Mouse (Mus musculus) neural tube, embryonic 15.5 days (tissue): ENCODE results near the gene Gm17079. TPM values are rescaled to one million over a fixed set of nuclear protein-coding genes. Genes with fewer than 3 reads are reported as not detected.
"Not testable (repeated sequence)": the region's sequence is repeated elsewhere in the genome, so short reads cannot be mapped to it uniquely, and the experiment has no call there.

Experiments
- ATAC-seq: fragments of 200-750 bp; cut with Nextera tagmentation; 2 replicates; pipeline ENCODE4 v1.8.0; 2017; ENCODE audit warnings: mild to moderate bottlenecking, moderate TSS enrichment, moderate library complexity; ENCODE audit not compliant: low FRiP score
- H3K27ac ChIP-seq: fragments of 300-500 bp; sonication (generic); replicated peaks from 2 replicates; pipeline ENCODE4 v1.5.1; 2015; ENCODE audit warnings: mild to moderate bottlenecking, inconsistent platforms
- H3K27me3 ChIP-seq: fragments of 300-500 bp; sonication (generic); replicated peaks from 2 replicates; pipeline ENCODE4 v1.6.1; 2015; ENCODE audit warnings: inconsistent platforms
- H3K36me3 ChIP-seq: fragments of 300-500 bp; sonication (generic); 2 replicates; pipeline ENCODE4 v1.6.1; 2015; ENCODE audit warnings: inconsistent platforms
- H3K4me1 ChIP-seq: fragments of 300-500 bp; sonication (generic); 2 replicates; pipeline ENCODE4 v1.6.1; 2015; ENCODE audit warnings: inconsistent platforms
- H3K4me2 ChIP-seq: fragments of 300-500 bp; sonication (generic); 2 replicates; pipeline ENCODE4 v1.6.1; 2015; ENCODE audit warnings: inconsistent platforms, mild to moderate bottlenecking, moderate library complexity
- H3K4me3 ChIP-seq: fragments of 300-500 bp; sonication (generic); replicated peaks from 2 replicates; pipeline ENCODE4 v1.5.1; 2015; ENCODE audit warnings: mild to moderate bottlenecking, inconsistent platforms
- H3K9ac ChIP-seq: fragments of 300-500 bp; sonication (generic); replicated peaks from 2 replicates; pipeline ENCODE4 v1.6.1; 2015; ENCODE audit warnings: mild to moderate bottlenecking, inconsistent platforms
- H3K9me3 ChIP-seq: fragments of 300-500 bp; sonication (generic); replicated peaks from 2 replicates; pipeline ENCODE4 v1.6.1; 2016; ENCODE audit warnings: inconsistent platforms
- WGBS: fragments of 180-500 bp; shearing (Covaris S2); methylation state at CpG from one replicate; pipeline ENCODE4 v1.1.7; 2015; ENCODE audit warnings: mixed read lengths; 5-methylcytosine and 5-hydroxymethylcytosine counted together
- polyA plus RNA-seq: library from polyadenylated mRNA; unstranded; fragments of >200 nt; fragmentation: Nextera tagmentation; extraction: Ambion mirVana; gene quantifications from 2 replicates; pipeline ENCODE4 v1.2.1, GENCODE M21; 2015

Gm17079 gene
- not detected in 2 replicates for polyA plus RNA-seq

GRCm38 (mm10) chr14:51695368-51695767 lies at the start of gene Gm17079:
Gene Gm17079 (minus strand): TSS chr14:51695468.
- H3K9ac ChIP-seq, ATAC-seq, H3K4me3 ChIP-seq, H3K9me3 ChIP-seq, H3K4me1 ChIP-seq, H3K4me2 ChIP-seq, H3K27me3 ChIP-seq, H3K27ac ChIP-seq, H3K36me3 ChIP-seq: not testable (repeated sequence)
- 92% methylated on average over 2 of the region's 2 CpGs for WGBS

- Histone ChIP-seq H3K27ac (no peak overlapping the region), H3K36me3 (no peaks in the 10 kb centered on the region), H3K9me3 (no peaks in the 10 kb centered on the region), H3K4me3 (peak overlapping the region; percentile 38), H3K27me3 (peaks cover 51% of the 10 kb centered on the region), H3K4me2 (peak overlapping the region; percentile 71), H3K4me1 (peaks cover 23% of the 10 kb centered on the region), H3K9ac (0 out of 2 replicates have a peak overlapping the region, but pooled peaks have one; percentile 10)
- WGBS, result under 1% methylated on average over 42 of the region's 42 CpGs
- ATAC-seq, result peak; percentile 28; the same call in 1 of the 2 replicates
These were observed 45.3 kb upstream of the Gm17079 start for GRCm38 (mm10) chr14:51740347-51741170.

GRCm38 (mm10) chr14:51739150-51739993 lies 44.1 kb upstream of the Gm17079 start:
- WGBS, result 2% methylated on average over 24 of the region's 24 CpGs
- H3K4me2 ChIP-seq, result peak overlapping the region; percentile 71
- no peak overlapping the region for H3K27ac ChIP-seq
- H3K4me3 ChIP-seq, result peak overlapping the region; percentile 32
- H3K27me3 ChIP-seq, result peaks cover 51% of the 10 kb centered on the region
- ATAC-seq, result no peak
- H3K9me3 ChIP-seq, result no peaks in the 10 kb centered on the region
- no peaks in the 10 kb centered on the region for H3K36me3 ChIP-seq
- peaks cover 23% of the 10 kb centered on the region for H3K4me1 ChIP-seq
- H3K9ac ChIP-seq, result no peak overlapping the region

- Histone ChIP-seq H3K9ac (no peak overlapping the region), H3K9me3 (no peaks in the 10 kb centered on the region), H3K36me3 (no peaks in the 10 kb centered on the region), H3K4me1 (peaks cover 23% of the 10 kb centered on the region), H3K4me3 (peak overlapping the region; percentile 32), H3K27ac (no peak overlapping the region), H3K4me2 (peak overlapping the region; percentile 62), H3K27me3 (peaks cover 51% of the 10 kb centered on the region)
- no peak for ATAC-seq
- WGBS, result 2% methylated on average over 29 of the region's 29 CpGs
These were observed 43.3 kb upstream of the Gm17079 start for GRCm38 (mm10) chr14:51738411-51739149.

- Histone ChIP-seq H3K36me3 (no peaks in the 10 kb centered on the region), H3K4me3 (no peak overlapping the region), H3K4me1 (peaks cover 23% of the 10 kb centered on the region), H3K9ac (no peak overlapping the region), H3K9me3 (no peaks in the 10 kb centered on the region), H3K4me2 (no peak overlapping the region), H3K27me3 (peaks cover 51% of the 10 kb centered on the region), H3K27ac (no peak overlapping the region)
- no peak for ATAC-seq
- WGBS, result 18% methylated on average over 12 of the region's 12 CpGs
These were observed 42.7 kb upstream of the Gm17079 start for GRCm38 (mm10) chr14:51737967-51738366.

- Histone ChIP-seq H3K27me3 (no peaks in the 10 kb centered on the region), H3K4me1 (no peaks in the 10 kb centered on the region), H3K4me2 (no peak within 1 kb of the TSS), H3K27ac (no peak within 1 kb of the TSS), H3K4me3 (no peak within 1 kb of the TSS), H3K9me3 (no peaks in the 10 kb centered on the region), H3K9ac (no peak within 1 kb of the TSS), H3K36me3 (no peaks in the 10 kb centered on the region)
- no peak for ATAC-seq
- WGBS, result 68% methylated on average over 1 of the region's 1 CpGs
These were observed 21.8 kb upstream of the Gm17079 start, which contains the start of gene Gm5800 for GRCm38 (mm10) chr14:51717083-51717482. Gene Gm5800 (minus strand): TSS chr14:51717183.

GRCm38 (mm10) chr14:51677269-51677668 lies 18.0 kb downstream of the Gm17079 start:
- no peak for ATAC-seq
- H3K9ac ChIP-seq, result no peak overlapping the region
- no peaks in the 10 kb centered on the region for H3K9me3 ChIP-seq
- H3K4me3 ChIP-seq, result no peak overlapping the region
- no peaks in the 10 kb centered on the region for H3K4me1 ChIP-seq
- H3K27ac ChIP-seq, result no peak overlapping the region
- WGBS, result 94% methylated on average over 5 of the region's 5 CpGs
- H3K27me3 ChIP-seq, result no peaks in the 10 kb centered on the region
- no peaks in the 10 kb centered on the region for H3K36me3 ChIP-seq
- no peak overlapping the region for H3K4me2 ChIP-seq

Other genes with a start within 250 kb of the Gm17079 start
- gene Vmn2r89, start 243.6 kb downstream of the Gm17079 start, polyA plus RNA-seq, result not detected in 2 replicates
- gene Gm5622, start 142.7 kb downstream of the Gm17079 start, polyA plus RNA-seq, result not detected in 2 replicates
- not detected in 2 replicates for gene Gm17175, start 121.4 kb downstream of the Gm17079 start, polyA plus RNA-seq
- not detected in 2 replicates for gene Gm17174, start 103.3 kb downstream of the Gm17079 start, polyA plus RNA-seq
- not detected in 2 replicates for gene Gm17078, start 84.2 kb downstream of the Gm17079 start, polyA plus RNA-seq
- gene Gm4181, start 59.8 kb downstream of the Gm17079 start, polyA plus RNA-seq, result not detected in 2 replicates
- not detected in 2 replicates for gene Gm5800, start 21.7 kb upstream of the Gm17079 start, polyA plus RNA-seq
- 0.27 TPM in 1 of 2 replicates, not detected in the other for gene Ang4, start 78.1 kb upstream of the Gm17079 start, polyA plus RNA-seq
- gene AY358078, start 104.6 kb upstream of the Gm17079 start, polyA plus RNA-seq, result not detected in 2 replicates
- 0.42 TPM in 1 of 2 replicates, not detected in the other for gene Ear6, start 158.2 kb upstream of the Gm17079 start, polyA plus RNA-seq
- gene Mettl17, start 189.4 kb upstream of the Gm17079 start, polyA plus RNA-seq, result 83.5 and 90.9 TPM in 2 replicates
- gene Slc39a2, start 197.4 kb upstream of the Gm17079 start, polyA plus RNA-seq, result 1.5 and 2.0 TPM in 2 replicates
- gene Ndrg2, start 218.7 kb upstream of the Gm17079 start, polyA plus RNA-seq, result 268 and 281 TPM in 2 replicates
- not detected in 2 replicates for gene Tppp2, start 223.0 kb upstream of the Gm17079 start, polyA plus RNA-seq
- not detected in 2 replicates for gene Rnase13, start 227.3 kb upstream of the Gm17079 start, polyA plus RNA-seq